In the genomic region with DNA sequence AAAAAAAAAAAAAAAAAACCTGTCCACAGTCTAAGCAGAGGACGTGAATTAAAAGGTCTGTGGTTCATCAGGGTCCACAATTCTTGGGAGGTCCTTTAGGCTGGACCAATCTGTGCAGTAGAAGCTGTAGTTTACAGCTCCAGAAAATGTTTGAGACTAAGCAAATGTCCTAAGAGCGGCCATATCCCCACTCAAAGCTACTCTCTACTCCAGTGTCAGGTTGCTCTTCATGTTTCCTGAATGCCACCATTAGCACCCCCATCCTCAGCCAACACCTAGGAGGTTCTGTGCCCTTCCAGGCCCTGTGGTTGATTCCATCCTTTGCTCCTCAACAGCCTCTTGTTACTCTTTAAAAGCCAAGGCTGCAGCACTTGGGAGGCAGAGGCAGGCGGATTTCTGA, we compare ENCODE assay signal across 9 mouse cellular contexts. TPM values are rescaled to one million over a fixed set of nuclear protein-coding genes. Genes with fewer than 3 reads are reported as not detected.
DNase-seq lines count a peak whose midpoint lies in the region; ATAC-seq and TF ChIP-seq lines count a peak whose summit lies in the region.
"Had no signal": no experiment of that assay in that cellular context is flagged by ENCODE, and none has a peak within 500 bp of the region (broad histone marks: within the 10 kb centered on the region; RNA-seq: fewer than 3 reads in every experiment).

No protein-coding gene starts in this region.

- H3K27ac ChIP-seq in forebrain, embryonic 13.5 days = no peak overlapping the region
- H3K27ac ChIP-seq in liver, embryonic 14.5 days = peak overlapping the region; percentile 19; the same call in 1 of the 2 replicates
- H3K27ac ChIP-seq: left cerebral cortex, adult 2 months had no signal

- no peak for TF ChIP-seq CTCF in liver, embryonic 14.5 days (IDR thresholded peaks at IDR 0.05; ENCODE audit: low read depth)

- peaks cover 14% of the 10 kb centered on the region for H3K4me1 ChIP-seq in forebrain, embryonic 13.5 days
- H3K4me1 ChIP-seq in liver, embryonic 14.5 days (replicated peaks; ENCODE audit: control insufficient read depth in 2 of 2, insufficient read depth in 2 of 2, low read length in 1 of 2) = peaks cover 3 to 7% of the 10 kb centered on the region in 2 experiments

- WGBS in forebrain, embryonic 13.5 days = 46% methylated on average over 3 of the region's 3 CpGs
- 20% methylated on average over 3 of the region's 3 CpGs for WGBS in liver, embryonic 14.5 days (ENCODE audit: insufficient replicate concordance)

- intact Hi-C loops in left cerebral cortex, postnatal 25 days (cut with DNase I) = no loop called here

- peak overlapping the region; percentile 86 for H3K4me2 ChIP-seq in forebrain, embryonic 13.5 days
- peak overlapping the region; percentile 95 for H3K4me2 ChIP-seq in liver, embryonic 14.5 days (ENCODE audit: low read depth)

- H3K27me3 ChIP-seq in forebrain, embryonic 13.5 days = no peaks in the 10 kb centered on the region
- H3K27me3 ChIP-seq in liver, embryonic 14.5 days (ENCODE audit: control insufficient read depth, insufficient read depth, low read length) = no peaks in the 10 kb centered on the region

- no peak for TF ChIP-seq EP300 in liver, embryonic 14.5 days (IDR thresholded peaks at IDR 0.05; ENCODE audit: low read depth)

- ATAC-seq in forebrain, embryonic 13.5 days = peak; percentile 19; the same call in 1 of the 2 replicates
- ATAC-seq in liver, embryonic 14.5 days (ENCODE audit: insufficient read depth) = peak; percentile 18; the same call in 1 of the 2 replicates

- H3K4me3 ChIP-seq in forebrain, embryonic 13.5 days = peak overlapping the region; percentile 89
- peak overlapping the region; percentile 70 to 76 for H3K4me3 ChIP-seq in liver, embryonic 14.5 days (ENCODE audit: insufficient read depth in 1 of 2, low read depth in 2 of 2, low read length in 2 of 2)

- H3K36me3 ChIP-seq in forebrain, embryonic 13.5 days (ENCODE audit: poor library complexity, severe bottlenecking) = peaks cover 36% of the 10 kb centered on the region
- peaks cover 44% of the 10 kb centered on the region for H3K36me3 ChIP-seq in liver, embryonic 14.5 days (replicated peaks; ENCODE audit: control insufficient read depth, insufficient read depth, low read depth)

- H3K9ac ChIP-seq in forebrain, embryonic 13.5 days = peak overlapping the region; percentile 90
- peak overlapping the region; percentile 97 for H3K9ac ChIP-seq in liver, embryonic 14.5 days (replicated peaks)

- H3K9me3 ChIP-seq in forebrain, embryonic 13.5 days (replicated peaks) = no peaks in the 10 kb centered on the region
- H3K9me3 ChIP-seq in liver, embryonic 14.5 days (ENCODE audit: control insufficient read depth, low read length) = no peaks in the 10 kb centered on the region

- DNase-seq in 3T3-L1 (ENCODE audit: low read depth, low spot score) = peak; percentile 23
- peak; percentile 39 for DNase-seq in 416B (ENCODE audit: low read depth)
- no peak for DNase-seq in liver, embryonic 14.5 days (ENCODE audit: low read depth in 3 of 3, low spot score in 3 of 3)
- no peak for DNase-seq in urinary bladder, postnatal 4 days (ENCODE audit: low spot score in 2 of 2)
- DNase-seq in left cerebral cortex, adult 9 months (ENCODE audit: low spot score in 2 of 2) = no peak
- DNase-seq in left cerebral cortex, postnatal 25 days (ENCODE audit: low spot score in 2 of 2) = no peak
- DNase-seq: cerebellum, adult 11 months had no signal

RNA-seq across cellular contexts. Expression of gene Tyms, which starts 1.0 kb away (rescaled TPM):
- polyA plus RNA-seq in forebrain, embryonic 13.5 days (2015; fragmentation: Nextera tagmentation; extraction: Ambion mirVana) = 213 and 233 TPM in 2 replicates
- 38.1 and 119 TPM in 2 replicates for polyA plus RNA-seq in liver, embryonic 14.5 days (2012; rRNA removed)
- 252 and 265 TPM in 2 replicates for polyA plus RNA-seq in liver, embryonic 14.5 days (2014; fragmentation: Nextera tagmentation; extraction: Ambion mirVana)
- 1 to 10 TPM; 3.5 to 5.3 TPM for total RNA-seq in left cerebral cortex, postnatal 25 days (2021)

RNA-seq across cellular contexts. Expression of gene Garem2, which starts 32.6 kb away (rescaled TPM):
- 14.4 and 14.8 TPM in 2 replicates for polyA plus RNA-seq in forebrain, embryonic 13.5 days (2015; fragmentation: Nextera tagmentation; extraction: Ambion mirVana)
- 0.03 and 0.04 TPM in 2 replicates for polyA plus RNA-seq in liver, embryonic 14.5 days (2012; rRNA removed)
- 0.05 TPM in 1 of 2 replicates, not detected in the other for polyA plus RNA-seq in liver, embryonic 14.5 days (2014; fragmentation: Nextera tagmentation; extraction: Ambion mirVana)
- total RNA-seq in left cerebral cortex, postnatal 25 days (2021) = 10 to 100 TPM; 10.1 to 13.1 TPM

RNA-seq across cellular contexts. Expression of gene 3110082J24Rik, which starts 33.5 kb away (rescaled TPM):
- polyA plus RNA-seq in forebrain, embryonic 13.5 days (2015; fragmentation: Nextera tagmentation; extraction: Ambion mirVana) = 6.3 and 9.1 TPM in 2 replicates
- not detected in 2 replicates for polyA plus RNA-seq in liver, embryonic 14.5 days (2012; rRNA removed)
- not detected in 2 replicates for polyA plus RNA-seq in liver, embryonic 14.5 days (2014; fragmentation: Nextera tagmentation; extraction: Ambion mirVana)
- 1 to 10 TPM; 2.0 TPM for total RNA-seq in left cerebral cortex, postnatal 25 days (2021)

RNA-seq across cellular contexts. Expression of gene Il6, which starts 59.5 kb away (rescaled TPM):
- polyA plus RNA-seq in forebrain, embryonic 13.5 days (2015; fragmentation: Nextera tagmentation; extraction: Ambion mirVana) = not detected in 2 replicates
- 0.03 and 0.10 TPM in 2 replicates for polyA plus RNA-seq in liver, embryonic 14.5 days (2012; rRNA removed)
- polyA plus RNA-seq in liver, embryonic 14.5 days (2014; fragmentation: Nextera tagmentation; extraction: Ambion mirVana) = 0.25 and 0.49 TPM in 2 replicates
- not detected for total RNA-seq in left cerebral cortex, postnatal 25 days (2021)
- total RNA-seq: left cerebral cortex, adult 2 months had no signal

Comparison
In these comparisons a context has a peak if more than half of its experiments do, and no peak if none do; other contexts are left out.
1. DNase-seq: peak in 3T3-L1 (single experiment) and 416B (single experiment); none in liver, embryonic 14.5 days (0 of 3), urinary bladder, postnatal 4 days (0 of 2), left cerebral cortex, adult 9 months (0 of 2) and left cerebral cortex, postnatal 25 days (0 of 2).
2. RNA of gene Garem2, which starts 32.6 kb away (polyA plus RNA-seq): 14.4 to 14.8 TPM in forebrain, embryonic 13.5 days; 0.03 to 0.05 TPM in liver, embryonic 14.5 days; every median in the first group is over 10 times any median in the second.